Comparison of ENCODE assay signal across 10 mouse cellular contexts in the genomic region with DNA sequence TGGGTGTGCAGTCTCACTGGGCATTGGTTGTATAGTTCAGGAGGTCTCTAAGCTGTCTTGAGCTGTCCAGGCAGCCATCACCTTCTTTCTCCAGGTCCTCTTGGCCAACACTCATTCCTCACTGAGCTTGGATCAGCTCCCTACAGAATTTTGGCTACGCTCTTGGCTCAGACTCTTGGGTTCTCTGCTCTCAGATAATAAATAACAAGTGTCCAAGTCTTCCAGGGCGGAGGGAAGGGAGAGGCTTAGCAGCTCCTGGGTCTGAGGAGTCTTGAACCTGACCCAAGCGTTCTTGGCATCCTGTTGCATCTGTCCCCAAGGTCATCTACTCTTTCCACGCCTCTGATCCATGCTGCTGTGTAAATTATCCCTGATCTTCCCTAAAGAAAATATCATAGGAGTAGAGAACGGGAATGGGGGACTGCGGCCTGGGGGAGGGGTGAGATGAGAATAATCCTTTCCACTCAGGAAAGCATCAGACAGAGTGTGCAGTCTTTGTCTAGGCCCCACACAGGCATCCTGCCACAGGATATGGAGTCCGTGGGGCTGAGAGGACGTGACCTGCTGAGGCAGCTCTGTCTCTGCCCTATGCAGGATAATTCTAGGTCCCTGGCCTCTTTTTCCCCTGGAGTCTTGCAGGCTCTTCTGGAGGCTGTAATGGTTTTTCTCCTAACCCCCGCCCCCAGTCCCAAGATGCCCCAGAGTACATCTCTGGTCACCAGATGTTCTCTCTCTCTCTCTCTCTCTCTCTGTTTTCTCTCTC. TPM values are rescaled to one million over a fixed set of nuclear protein-coding genes. Genes with fewer than 3 reads are reported as not detected.
DNase-seq lines count a peak whose midpoint lies in the region; ATAC-seq lines count a peak whose summit lies in the region.
"Had no signal": no experiment of that assay in that cellular context is flagged by ENCODE, and none has a peak within 500 bp of the region (broad histone marks: within the 10 kb centered on the region; RNA-seq: fewer than 3 reads in every experiment).

No protein-coding gene starts in this region.

- no peaks in the 10 kb centered on the region for H3K36me3 ChIP-seq in heart, embryonic 14.5 days (ENCODE audit: control insufficient read depth, insufficient read depth, low read length)
- H3K36me3 ChIP-seq: midbrain, embryonic 12.5 days had no signal

- H3K9ac ChIP-seq in heart, embryonic 14.5 days (ENCODE audit: low read length), result no peak overlapping the region
- H3K9ac ChIP-seq: midbrain, embryonic 12.5 days had no signal

- peak overlapping the region; percentile 17; the same call in 1 of the 2 replicates for H3K27ac ChIP-seq in brown adipose tissue, adult 24 weeks (replicated peaks; ENCODE audit: low read depth, low read length)
- peak overlapping the region; percentile 2 to 25; a peak in 1 of 4 replicates for H3K27ac ChIP-seq in heart, embryonic 14.5 days (replicated peaks in 1 of 2; ENCODE audit: control insufficient read depth in 1 of 2, insufficient read depth in 1 of 2, low read depth in 2 of 2, low read length in 2 of 2)
- H3K27ac ChIP-seq: midbrain, embryonic 12.5 days had no signal

- H3K4me3 ChIP-seq in brown adipose tissue, adult 24 weeks (ENCODE audit: insufficient read depth, low read depth, low read length), result no peak overlapping the region
- H3K4me3 ChIP-seq in heart, embryonic 14.5 days (ENCODE audit: control insufficient read depth in 1 of 2, insufficient read depth in 1 of 2, low read depth in 1 of 2, low read length in 2 of 2), result no peak overlapping the region
- H3K4me3 ChIP-seq: midbrain, embryonic 12.5 days had no signal

- peaks cover 4% of the 10 kb centered on the region for H3K4me1 ChIP-seq in brown adipose tissue, adult 24 weeks (ENCODE audit: control insufficient read depth, insufficient read depth, insufficient read length, low read length)
- peaks cover 11 to 12% of the 10 kb centered on the region in 2 experiments for H3K4me1 ChIP-seq in heart, embryonic 14.5 days (ENCODE audit: control insufficient read depth in 2 of 2, insufficient read depth in 2 of 2, low read length in 2 of 2)

- no peak for ATAC-seq in heart, embryonic 14.5 days (ENCODE audit: insufficient number of reproducible peaks, insufficient read depth, low FRiP score, low read depth)
- no peak for ATAC-seq in megakaryocyte, adult 5-6 weeks (ENCODE audit: poor library complexity, severe bottlenecking)
- ATAC-seq: Patski had no signal

- no peak overlapping the region for H3K4me2 ChIP-seq in heart, embryonic 14.5 days (ENCODE audit: low read length)
- H3K4me2 ChIP-seq: midbrain, embryonic 12.5 days had no signal

- DNase-seq in NIH3T3 (ENCODE audit: low read depth), result peak; percentile 78
- DNase-seq in kidney, postnatal 36 days, result peak; percentile 41 to 61
- DNase-seq in frontal cortex, postnatal 25 days (ENCODE audit: low spot score in 2 of 2), result no peak
- no peak for DNase-seq in left cerebral cortex, postnatal 4 days
- DNase-seq: thymus, postnatal 36 days had no signal

- H3K9me3 ChIP-seq in heart, embryonic 14.5 days (ENCODE audit: control insufficient read depth, low read length), result no peaks in the 10 kb centered on the region
- H3K9me3 ChIP-seq: midbrain, embryonic 12.5 days had no signal

- intact Hi-C loops in left cerebral cortex, postnatal 4 days (cut with DNase I), result no loop called here

- H3K27me3 ChIP-seq in heart, embryonic 14.5 days (ENCODE audit: control insufficient read depth, insufficient read depth, low read length), result no peaks in the 10 kb centered on the region
- H3K27me3 ChIP-seq: midbrain, embryonic 12.5 days; Patski had no signal

- WGBS in heart, embryonic 14.5 days, result 67% methylated on average over 9 of the region's 9 CpGs

RNA-seq across cellular contexts. Expression of a gene that starts 38.0 kb away (rescaled TPM):
- polyA plus RNA-seq in brown adipose tissue, adult 24 weeks (2012; ENCODE audit: insufficient read depth, insufficient read length, missing spikeins), result 3.8 and 4.4 TPM in 2 replicates
- 13.8 and 13.9 TPM in 2 replicates for polyA plus RNA-seq in heart, embryonic 14.5 days (2014; fragmentation: Nextera tagmentation; extraction: Ambion mirVana)
- total RNA-seq in megakaryocyte, adult 5-6 weeks (2015), result not detected in 2 replicates
- 0.15 TPM in 1 of 2 replicates, not detected in the other for total RNA-seq in megakaryocyte, adult 5-6 weeks (2017)
- 1 to 10 TPM; 1.2 to 1.5 TPM for total RNA-seq in left cerebral cortex, postnatal 4 days (2021)

Comparison
In these comparisons a context has a peak if more than half of its experiments do, and no peak if none do; other contexts are left out.
1. DNase-seq: peak in NIH3T3 (single experiment) and kidney, postnatal 36 days (2 of 2); none in frontal cortex, postnatal 25 days (0 of 2) and left cerebral cortex, postnatal 4 days (single experiment).